Mouse (Mus musculus) liver, adult 2 months (tissue): ENCODE results near the gene Dach1.

Source experiments
- CTCF ChIP-seq: fragments of 200-500 bp; IDR thresholded peaks from 2 replicates; pipeline ENCODE4 v1.5.1; 2011; ENCODE audit warnings: low read depth, low read length, control low read depth
- POLR2A ChIP-seq: fragments of 200-500 bp; IDR thresholded peaks from 2 replicates; pipeline ENCODE4 v1.6.1; 2011; ENCODE audit warnings: low read length, control low read depth; ENCODE audit not compliant: insufficient read depth; ENCODE audit errors: extremely low read depth

DNA sequence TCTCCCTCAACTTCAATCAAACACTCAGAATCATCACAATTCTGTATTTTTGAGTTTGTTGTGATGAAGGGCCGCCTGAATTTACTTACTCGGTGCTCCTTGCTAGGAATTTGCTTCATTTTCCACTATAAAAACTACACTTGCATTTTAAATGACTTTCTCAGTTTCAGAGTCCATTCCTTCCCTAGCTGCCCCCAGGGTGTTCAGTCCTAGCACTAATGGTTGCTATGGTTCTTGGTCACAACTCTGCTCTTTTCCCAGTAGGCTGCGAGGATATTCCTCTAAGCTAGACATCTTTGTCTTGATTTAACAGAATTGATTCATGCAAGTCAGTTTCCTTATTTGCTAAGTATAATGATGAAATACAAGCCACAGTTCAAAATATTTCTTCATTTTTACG is 319.1 kb downstream of the Dach1 start:
- TF ChIP-seq CTCF = no peak
- no peak for TF ChIP-seq POLR2A
